Mouse (Mus musculus): ENCODE results near the gene Cenpc1. TPM values are rescaled to one million over a fixed set of nuclear protein-coding genes. Genes with fewer than 3 reads are reported as not detected.

The Cenpc1 gene
- total and polyA plus RNA-seq, 3 experiments, result 14.1 to 30.6 (median 20.6) TPM

- no peak overlapping the region for H3K27ac ChIP-seq (ENCODE audit: insufficient read depth, low read depth)
- H3K4me2 ChIP-seq (ENCODE audit: insufficient read depth, low read depth, poor library complexity, severe bottlenecking), result no peak overlapping the region
- H3K4me3 ChIP-seq (replicated peaks in 1 of 3; ENCODE audit: low read depth in 2 of 3, low read length in 2 of 3, poor library complexity in 1 of 3), result no peak overlapping the region
- dilution Hi-C loops (cut with MboI; ENCODE audit: extremely low pct_ligation_motif_present, extremely low pct_unique_long_range_greater_than_20kb, low sequenced_read_pairs), result no loop called here
- in situ Hi-C loops (cut with MboI; ENCODE audit: low pct_ligation_motif_present, low pct_unique_long_range_greater_than_20kb, low sequenced_read_pairs), result no loop called here
- no peaks in the 10 kb centered on the region for H3K4me1 ChIP-seq (ENCODE audit: control insufficient read depth in 1 of 2, insufficient read depth in 2 of 2)
- no peaks in the 10 kb centered on the region for H3K9me3 ChIP-seq (replicated peaks; ENCODE audit: low read length)
- TF ChIP-seq SMC3 (IDR thresholded peaks at IDR 0.05; ENCODE audit: low read depth, low read length) (peak; percentile 42), CTCF (conservative IDR thresholded peaks at IDR 0.05 in 1 of 2, IDR thresholded peaks at IDR 0.05 in 1 of 2; ENCODE audit: low read depth in 2 of 2, low read length in 2 of 2) (peak in 1 of 2 experiments; percentile 54; a peak in 2 of 4 replicates), RAD21 (IDR thresholded peaks at IDR 0.05; ENCODE audit: low read depth, low read length) (peak; percentile 57), RCOR1 (conservative IDR thresholded peaks at IDR 0.05; ENCODE audit: low read depth, low read length) (no peak)
- no peaks in the 10 kb centered on the region for H3K27me3 ChIP-seq (replicated peaks)
- no peak for DNase-seq (ENCODE audit: extremely low read depth)
- H3K9ac ChIP-seq (ENCODE audit: insufficient read depth, low read depth), result no peak overlapping the region
- no peaks in the 10 kb centered on the region for H3K79me2 ChIP-seq (replicated peaks; ENCODE audit: control insufficient read depth, extremely low read depth, insufficient read depth, poor library complexity, severe bottlenecking)
- no peaks in the 10 kb centered on the region for H3K36me3 ChIP-seq (replicated peaks in 1 of 2; ENCODE audit: control insufficient read depth in 1 of 2, insufficient read depth in 1 of 2, low read length in 1 of 2)
These were observed 70.8 kb downstream of the Cenpc1 start for GRCm38 (mm10) chr5:85994551-85994950.

- Histone ChIP-seq H3K9ac (ENCODE audit: insufficient read depth, low read depth) (no peak overlapping the region), H3K9me3 (replicated peaks; ENCODE audit: low read length) (no peaks in the 10 kb centered on the region), H3K27ac (ENCODE audit: insufficient read depth, low read depth) (no peak overlapping the region), H3K4me1 (ENCODE audit: control insufficient read depth in 1 of 2, insufficient read depth in 2 of 2) (no peaks in the 10 kb centered on the region), H3K4me3 (replicated peaks in 1 of 3; ENCODE audit: low read depth in 2 of 3, low read length in 2 of 3, poor library complexity in 1 of 3) (no peak overlapping the region), H3K4me2 (ENCODE audit: insufficient read depth, low read depth, poor library complexity, severe bottlenecking) (no peak overlapping the region), H3K27me3 (replicated peaks) (no peaks in the 10 kb centered on the region), H3K36me3 (replicated peaks in 1 of 2; ENCODE audit: control insufficient read depth in 1 of 2, insufficient read depth in 1 of 2, low read length in 1 of 2) (no peaks in the 10 kb centered on the region), H3K79me2 (replicated peaks; ENCODE audit: control insufficient read depth, extremely low read depth, insufficient read depth, poor library complexity, severe bottlenecking) (no peaks in the 10 kb centered on the region)
- TF ChIP-seq TCF12 (IDR thresholded peaks at IDR 0.05; ENCODE audit: low read depth, low read length) (no peak), RCOR1 (conservative IDR thresholded peaks at IDR 0.05; ENCODE audit: low read depth, low read length) (no peak), PAX5 (IDR thresholded peaks at IDR 0.05; ENCODE audit: low read length) (no peak), MAZ (IDR thresholded peaks at IDR 0.05; ENCODE audit: low read depth, low read length) (no peak), USF1 (IDR thresholded peaks at IDR 0.05; ENCODE audit: low read depth, low read length) (no peak), JUND (conservative IDR thresholded peaks at IDR 0.05; ENCODE audit: low read depth, low read length) (no peak), MAFK (IDR thresholded peaks at IDR 0.05; ENCODE audit: insufficient replicate concordance, low read length) (no peak), GABPA (IDR thresholded peaks at IDR 0.05; ENCODE audit: insufficient replicate concordance, low read depth, low read length) (no peak), EP300 (IDR thresholded peaks at IDR 0.05; ENCODE audit: low read length) (no peak), NELFE (IDR thresholded peaks at IDR 0.05; ENCODE audit: low read depth, low read length) (no peak), ZMIZ1 (IDR thresholded peaks at IDR 0.05; ENCODE audit: low read depth, low read length) (no peak), MAX (IDR thresholded peaks at IDR 0.05; ENCODE audit: low read length) (no peak), IRF4 (IDR thresholded peaks at IDR 0.05; ENCODE audit: low read depth, low read length) (no peak), CTCF (conservative IDR thresholded peaks at IDR 0.05 in 1 of 2, IDR thresholded peaks at IDR 0.05 in 1 of 2; ENCODE audit: low read depth in 2 of 2, low read length in 2 of 2) (no peak), ZKSCAN1 (IDR thresholded peaks at IDR 0.05; ENCODE audit: borderline replicate concordance, low read depth, low read length) (no peak)
- dilution Hi-C loops (cut with MboI; ENCODE audit: extremely low pct_ligation_motif_present, extremely low pct_unique_long_range_greater_than_20kb, low sequenced_read_pairs) (no loop called here), in situ Hi-C loops (cut with MboI; ENCODE audit: low pct_ligation_motif_present, low pct_unique_long_range_greater_than_20kb, low sequenced_read_pairs) (no loop called here)
- DNase-seq (ENCODE audit: extremely low read depth), result no peak
These were observed 72.3 kb downstream of the Cenpc1 start for GRCm38 (mm10) chr5:85992805-85993721.

Data from CH12.LX (cell line).